In the genomic region with DNA sequence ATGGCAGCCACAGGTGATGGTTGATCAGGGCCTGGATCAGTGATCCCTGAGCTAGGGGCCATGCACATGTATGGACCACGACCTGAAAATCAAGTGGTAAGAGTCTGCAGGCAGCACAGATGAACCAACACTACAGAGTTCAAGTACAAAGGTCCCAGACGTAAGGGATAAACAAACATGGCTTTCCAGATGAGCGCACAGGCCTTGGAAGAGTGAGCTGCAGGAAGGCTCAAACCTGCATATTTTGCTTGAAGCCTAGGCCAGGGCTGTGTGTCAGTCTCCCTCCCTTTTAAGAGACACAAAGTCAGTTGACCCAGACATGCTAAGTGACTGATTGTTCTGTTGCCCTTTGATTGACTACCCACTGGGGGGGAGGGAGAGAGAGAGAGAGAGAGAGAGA, we compare ENCODE assay signal across 14 mouse cellular contexts.
"Had no signal": no experiment of that assay in that cellular context is flagged by ENCODE, and none has a peak within 500 bp of the region (broad histone marks: within the 10 kb centered on the region; RNA-seq: fewer than 3 reads in every experiment).

No protein-coding gene starts in this region.

- H3K27ac ChIP-seq: hindbrain, postnatal 0 days; layer of hippocampus, adult 2 months; limb, embryonic 13.5 days; liver, embryonic 14.5 days; midbrain, embryonic 15.5 days; neural tube, embryonic 13.5 days had no signal

- H3K9ac ChIP-seq: limb, embryonic 13.5 days; liver, embryonic 14.5 days; midbrain, embryonic 15.5 days; neural tube, embryonic 13.5 days had no signal

- H3K36me3 ChIP-seq: limb, embryonic 13.5 days; midbrain, embryonic 15.5 days; neural tube, embryonic 13.5 days had no signal

- H3K4me3 ChIP-seq: layer of hippocampus, adult 2 months; limb, embryonic 13.5 days; megakaryocyte, embryonic 14.5 days; midbrain, embryonic 15.5 days; neural tube, embryonic 13.5 days had no signal

- H3K27me3 ChIP-seq: limb, embryonic 13.5 days; megakaryocyte, embryonic 14.5 days; midbrain, embryonic 15.5 days; neural tube, embryonic 13.5 days had no signal

- DNase-seq: left cerebral cortex, postnatal 4 days; lung, adult 2 months; lung, postnatal 4 days; right cerebral cortex, postnatal 25 days; thymus, postnatal 14 days had no signal

- ATAC-seq: hindbrain, postnatal 0 days; lung, postnatal 0 days; midbrain, embryonic 15.5 days had no signal

- H3K9me3 ChIP-seq: limb, embryonic 13.5 days; megakaryocyte, embryonic 14.5 days; midbrain, embryonic 15.5 days; neural tube, embryonic 13.5 days had no signal

- H3K4me1 ChIP-seq: limb, embryonic 13.5 days; midbrain, embryonic 15.5 days; neural tube, embryonic 13.5 days had no signal

- H3K4me2 ChIP-seq: limb, embryonic 13.5 days; midbrain, embryonic 11.5 days; midbrain, embryonic 15.5 days; neural tube, embryonic 13.5 days had no signal
